Mouse (Mus musculus) induced T-regulatory cell, adult 2 months (primary cell): ENCODE results near the gene Dgkd.

ENCODE experiments used
- DNase-seq: peaks from one replicate; pipeline ENCODE4 v3.0.0-alpha.2; 2012; ENCODE audit warnings: low read depth

The Dgkd gene

DNA sequence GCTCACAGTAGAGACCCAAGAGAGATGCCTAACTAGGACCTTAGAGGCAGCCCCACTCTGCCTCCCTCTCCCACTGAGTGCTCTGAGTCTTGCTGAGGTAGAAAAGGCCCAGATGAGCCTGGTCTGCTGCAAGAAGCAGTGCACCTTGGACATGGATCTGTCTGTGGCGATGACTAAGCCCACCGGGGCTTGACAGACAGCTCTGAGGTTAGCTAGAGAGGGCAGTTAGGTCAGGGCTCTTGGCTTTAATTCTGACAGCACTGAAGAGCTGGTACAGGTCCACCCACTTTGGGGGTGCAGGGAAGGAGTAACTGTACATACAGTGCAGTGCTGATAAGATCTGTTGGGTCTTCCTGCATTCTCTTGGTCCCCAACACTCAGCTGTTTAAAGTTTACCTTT is 82.5 kb downstream of the Dgkd start:
- no peak for DNase-seq

DNA sequence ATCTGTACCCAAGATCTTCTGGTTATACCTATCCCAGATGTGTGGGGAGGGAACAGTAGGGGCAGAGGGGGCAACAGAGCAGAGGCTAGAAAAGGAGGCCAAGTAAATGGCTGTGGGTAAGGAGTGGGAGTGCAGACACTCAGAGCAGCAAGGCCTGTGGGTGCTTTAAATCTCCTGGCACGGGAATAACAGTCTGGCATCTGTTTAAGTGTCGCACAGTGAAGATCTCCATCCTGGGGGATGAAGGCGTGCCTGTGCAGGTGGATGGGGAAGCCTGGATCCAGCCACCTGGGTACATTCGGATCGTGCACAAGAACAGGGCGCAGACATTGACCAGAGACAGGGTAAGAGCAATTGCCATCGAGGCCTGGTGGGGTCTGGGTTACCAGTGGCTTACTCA is 83.0 kb downstream of the Dgkd start:
- DNase-seq = no peak

GRCm38 (mm10) chr1:87936516-87936915 is 83.4 kb downstream of the Dgkd start:
- peak; percentile 56 for DNase-seq

DNA sequence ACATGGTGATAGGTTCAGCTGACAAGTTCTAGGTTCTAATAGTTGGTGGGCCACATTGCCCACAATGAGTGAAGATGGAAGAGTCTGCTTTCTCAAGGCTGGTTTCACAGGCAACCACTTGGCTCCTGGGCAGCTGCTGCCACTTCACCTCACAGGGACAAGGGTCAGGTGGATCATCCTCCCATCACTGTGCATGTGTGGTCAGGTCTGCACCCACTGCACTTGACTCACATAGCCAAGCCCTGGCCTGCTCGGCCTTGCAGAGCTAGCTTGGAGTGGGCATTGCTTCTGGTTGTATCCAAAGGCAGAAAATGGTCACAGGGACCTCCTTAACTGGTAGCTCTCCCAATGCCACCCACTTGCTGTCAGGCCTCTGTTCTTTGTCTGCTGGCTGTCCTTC is 88.7 kb downstream of the Dgkd start:
- no peak for DNase-seq

DNA sequence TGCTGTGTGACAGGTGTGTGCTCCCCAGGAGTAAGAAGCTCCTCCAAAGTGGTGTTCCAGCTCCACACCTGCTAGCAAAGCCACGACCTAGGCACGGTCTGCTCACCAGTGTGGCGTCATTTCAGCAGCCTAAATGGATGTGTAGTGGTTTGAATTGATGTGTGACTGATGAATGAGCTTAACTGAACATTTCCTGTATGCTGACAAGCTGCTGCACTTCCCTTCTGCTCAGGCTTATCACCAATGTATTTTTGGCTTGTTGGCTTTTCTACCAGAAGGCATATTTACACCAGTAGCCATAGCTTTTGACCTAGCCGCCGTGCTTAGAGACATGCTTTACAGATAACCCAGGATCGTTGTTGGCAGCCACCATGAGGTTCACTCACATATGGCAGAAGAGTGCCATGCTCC is 94.6 kb downstream of the Dgkd start:
- DNase-seq = no peak

- DNase-seq = no peak
Measured at GRCm38 (mm10) chr1:87951641-87952040, 98.6 kb downstream of the Dgkd start.

DNA sequence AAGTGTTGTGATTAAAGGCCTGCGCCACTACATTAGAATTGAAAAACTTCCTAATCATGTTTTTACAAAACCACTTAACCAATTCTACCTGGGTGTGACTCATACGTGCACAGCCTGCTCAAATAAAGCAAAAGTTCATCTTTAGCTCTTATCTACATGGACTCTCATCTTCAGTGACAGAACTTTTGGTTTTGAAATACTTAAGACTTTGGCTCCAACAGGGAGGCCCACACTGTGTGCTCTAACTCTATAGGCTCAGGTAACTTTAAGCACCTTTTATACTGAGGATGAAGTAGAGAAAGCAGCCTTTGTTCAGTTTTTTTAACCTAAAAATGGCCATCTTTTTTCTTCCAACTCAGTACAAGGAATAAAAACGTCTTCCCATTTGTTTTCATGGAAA is 100.0 kb downstream of the Dgkd start:
- no peak for DNase-seq

DNA sequence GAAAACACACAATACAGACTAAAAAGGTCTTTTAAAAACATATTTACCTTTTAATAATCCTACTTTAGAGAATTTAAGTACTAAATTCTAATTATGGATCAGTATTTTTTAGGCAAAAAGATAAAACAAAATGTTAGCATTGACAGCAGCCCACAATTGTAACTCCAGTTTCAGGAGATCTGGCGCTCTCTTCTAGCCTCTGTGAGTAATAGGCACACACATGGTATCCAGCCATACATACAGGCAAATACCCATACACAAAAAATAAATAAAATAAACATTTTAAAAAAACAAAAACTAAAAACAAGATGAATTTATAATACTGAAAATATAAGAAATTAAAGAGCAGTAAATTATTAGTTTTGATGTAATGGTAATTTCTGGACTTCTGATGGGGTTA is 105.8 kb downstream of the Dgkd start:
- no peak for DNase-seq

GRCm38 (mm10) chr1:87959532-87959931 is 106.4 kb downstream of the Dgkd start:
- DNase-seq = no peak

DNA sequence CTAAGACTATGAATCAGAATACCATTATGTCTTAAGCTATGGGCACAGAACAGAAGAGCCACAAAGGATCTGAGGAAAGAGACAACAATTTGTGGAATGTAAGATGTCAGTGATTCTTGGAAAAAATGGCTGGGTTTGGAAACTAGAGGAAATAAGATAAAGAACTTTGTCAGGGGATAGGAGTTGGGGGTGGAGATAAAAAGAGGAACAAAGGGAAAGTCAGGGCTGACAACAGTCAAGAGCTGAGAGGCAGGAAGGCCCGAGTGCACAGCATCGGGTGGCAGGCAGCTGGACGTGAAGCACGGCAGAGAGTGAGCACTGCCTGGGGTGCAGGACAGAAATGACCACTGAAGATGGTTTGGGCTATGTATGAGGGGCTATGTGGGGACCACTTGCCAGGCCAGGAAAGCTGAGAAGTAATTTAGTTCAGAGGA is 106.9 kb downstream of the Dgkd start:
- no peak for DNase-seq

- no peak for DNase-seq
Measured at GRCm38 (mm10) chr1:87960752-87961151, 107.7 kb downstream of the Dgkd start.

DNA sequence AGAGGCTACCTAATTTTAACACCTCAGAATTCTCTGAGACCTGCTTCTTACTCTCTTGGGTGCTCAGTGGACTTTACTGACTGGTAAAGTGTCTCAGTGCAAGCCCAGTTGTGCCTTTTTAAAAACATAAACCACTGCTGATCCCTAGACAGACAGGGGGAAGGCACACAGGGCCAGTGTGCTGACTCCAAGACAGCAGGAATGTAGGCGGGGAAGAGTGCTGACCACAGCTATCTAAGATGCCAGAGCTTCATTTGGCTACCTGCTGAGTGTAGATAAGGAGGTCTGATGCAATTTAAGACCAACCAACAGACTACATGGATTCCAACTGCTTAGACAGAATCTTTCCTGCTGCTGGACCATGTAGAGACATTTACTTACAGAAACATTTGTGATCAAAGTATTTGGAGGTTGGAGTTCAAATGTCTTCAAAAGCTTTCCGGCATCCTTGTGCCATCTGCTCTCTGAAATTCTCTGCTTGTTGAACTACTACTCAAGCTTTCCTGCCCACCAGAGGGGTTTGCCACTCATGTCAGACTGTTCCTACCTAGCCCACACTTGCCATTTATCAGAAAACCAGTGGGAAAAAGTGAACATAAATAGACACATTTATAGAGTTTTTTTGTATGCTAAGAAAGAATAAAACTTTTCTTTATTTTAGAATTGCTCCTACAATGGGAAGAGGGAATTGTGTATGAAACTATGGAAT is 108.5 kb downstream of the Dgkd start:
- no peak for DNase-seq

GRCm38 (mm10) chr1:87970381-87970780 is 117.3 kb downstream of the Dgkd start:
- no peak for DNase-seq

DNA sequence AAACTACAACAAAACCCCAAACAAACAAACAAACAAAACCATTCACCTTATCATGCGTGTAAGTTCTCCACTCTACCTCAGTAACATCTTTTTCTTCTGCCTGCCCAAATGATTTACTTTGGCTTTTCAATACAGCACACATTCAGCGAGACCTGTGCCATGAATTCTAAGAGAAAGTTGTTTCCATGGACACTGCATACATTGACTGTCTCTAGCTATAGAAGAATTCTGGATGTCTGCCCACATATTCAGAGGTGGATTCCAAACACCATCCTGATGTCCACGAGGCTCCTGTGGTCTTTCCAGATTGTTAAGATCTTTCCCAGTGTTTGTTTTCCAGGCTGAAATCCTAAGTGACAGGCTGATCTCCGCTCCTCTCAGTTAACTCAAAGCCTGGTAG is 129.2 kb downstream of the Dgkd start:
- no peak for DNase-seq

DNA sequence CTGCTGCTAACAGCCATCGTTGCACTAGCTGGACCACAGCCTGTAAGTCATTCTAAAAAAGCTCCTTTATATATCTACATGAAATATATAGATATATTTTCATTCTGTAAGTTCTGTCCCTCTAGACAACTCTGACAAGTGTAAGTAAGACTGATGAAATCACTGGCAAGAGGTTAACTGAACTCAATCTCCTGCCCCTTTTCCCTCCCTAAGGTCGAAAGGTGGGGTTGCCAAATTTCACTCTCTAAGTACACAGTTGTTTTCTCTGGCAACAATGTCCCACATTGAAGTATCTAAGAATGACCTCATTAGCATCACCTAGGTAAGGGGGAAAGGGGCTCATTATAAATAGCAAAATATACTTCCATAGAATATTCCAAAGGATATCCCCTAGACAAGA is 139.6 kb downstream of the Dgkd start:
- no peak for DNase-seq
